Mouse (Mus musculus) forebrain, embryonic 11.5 days (tissue): ENCODE measurements around the gene 1700029P11Rik. TPM values are rescaled to one million over a fixed set of nuclear protein-coding genes. Genes with fewer than 3 reads are reported as not detected.

Experiments used
- ATAC-seq: fragments of 200-750 bp; cut with Nextera tagmentation; replicated peaks from 2 replicates; pipeline ENCODE4 v1.8.0; 2017; ENCODE audit warnings: moderate TSS enrichment; ENCODE audit not compliant: low FRiP score
- DNase-seq: peaks from one replicate; pipeline ENCODE4 v3.0.0-alpha.2; 2017; ENCODE audit warnings: low spot score
- H3K27ac ChIP-seq: fragments of 300-500 bp; sonication (generic); 2 replicates; pipeline ENCODE4 v1.5.1; 2014; ENCODE audit warnings: low read depth, low read length
- H3K27me3 ChIP-seq: fragments of 300-500 bp; sonication (generic); 2 replicates; pipeline ENCODE4 v1.6.1; 2014; ENCODE audit warnings: mild to moderate bottlenecking, low read length, mixed read lengths; ENCODE audit not compliant: control insufficient read depth, insufficient read depth
- H3K36me3 ChIP-seq: fragments of 300-500 bp; sonication (generic); 2 replicates; pipeline ENCODE4 v1.6.1; 2014; ENCODE audit warnings: mild to moderate bottlenecking, low read length, moderate library complexity, mixed read lengths; ENCODE audit not compliant: control insufficient read depth, insufficient read depth
- H3K4me1 ChIP-seq: fragments of 300-500 bp; sonication (generic); replicated peaks from 2 replicates; pipeline ENCODE4 v1.6.1; 2014; ENCODE audit warnings: low read length, mixed read lengths; ENCODE audit not compliant: control insufficient read depth, insufficient read depth
- H3K4me2 ChIP-seq: fragments of 300-500 bp; sonication (generic); 2 replicates; pipeline ENCODE4 v1.6.1; 2014; ENCODE audit warnings: low read depth, mild to moderate bottlenecking, low read length, moderate library complexity, mixed read lengths; ENCODE audit not compliant: severe bottlenecking
- H3K4me3 ChIP-seq: fragments of 300-500 bp; sonication (generic); 2 replicates; pipeline ENCODE4 v1.5.1; 2014; ENCODE audit warnings: low read depth, low read length
- H3K9ac ChIP-seq: fragments of 300-500 bp; sonication (generic); 2 replicates; pipeline ENCODE4 v1.6.1; 2014; ENCODE audit warnings: low read length
- H3K9me3 ChIP-seq: fragments of 300-500 bp; sonication (generic); 2 replicates; pipeline ENCODE4 v1.6.1; 2016; ENCODE audit warnings: low read length, mixed read lengths; ENCODE audit not compliant: control insufficient read depth
- WGBS: fragments of 180-500 bp; shearing (Covaris S2); extraction: QIAGEN DNeasy Blood & Tissue Kit; methylation state at CpG from one replicate; pipeline ENCODE4 v1.1.7; 2014; 5-methylcytosine and 5-hydroxymethylcytosine counted together
- polyA plus RNA-seq: library from polyadenylated mRNA; unstranded; fragments of >200 nt; fragmentation: Nextera tagmentation; extraction: Ambion mirVana; gene quantifications from 2 replicates; pipeline ENCODE4 v1.2.1, GENCODE M21; 2014

1700029P11Rik gene
- polyA plus RNA-seq, 1 experiment from 2014 or later: not detected

DNA sequence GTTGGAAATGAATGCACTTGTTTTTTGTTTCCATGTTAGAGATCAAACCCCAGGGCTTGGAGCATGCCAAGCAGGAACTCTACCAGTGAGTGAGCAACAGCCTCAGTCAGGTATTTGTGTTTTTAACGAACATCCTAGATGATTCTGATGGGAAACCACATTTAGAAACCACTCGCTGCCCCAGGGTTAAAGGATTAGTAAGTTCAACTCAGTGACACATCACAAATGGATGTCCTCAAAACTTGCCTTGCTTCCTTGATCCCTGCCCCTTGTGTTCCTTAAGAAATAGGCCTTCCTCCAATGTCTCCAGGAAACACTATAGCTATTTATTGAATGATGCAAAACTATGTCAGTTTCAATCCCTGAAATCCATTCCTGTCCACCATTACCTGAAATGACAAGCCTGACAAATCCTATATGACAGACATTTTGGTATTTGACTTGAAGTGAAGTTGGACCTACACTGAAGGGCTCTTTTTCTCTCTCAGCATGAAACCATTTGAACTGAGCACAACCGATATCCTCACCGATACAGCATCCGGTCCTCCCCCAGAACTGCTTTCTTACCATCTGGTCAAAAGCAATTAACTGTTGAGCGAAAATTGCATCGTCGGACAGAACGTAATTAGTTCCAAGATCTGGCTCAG, 34.5 kb downstream of the 1700029P11Rik start:
- DNase-seq (no peak), ATAC-seq (no peak)
- peaks cover 3% of the 10 kb centered on the region for H3K4me1 ChIP-seq
- 15% methylated on average over 9 of the region's 9 CpGs for WGBS
- peak overlapping the region; percentile 83 for H3K4me2 ChIP-seq
- peak overlapping the region; percentile 78 for H3K9ac ChIP-seq
- H3K36me3 ChIP-seq: no peaks in the 10 kb centered on the region; the same call in 1 of the 2 replicates
- no peaks in the 10 kb centered on the region for H3K9me3 ChIP-seq
- peak overlapping the region; percentile 73 for H3K4me3 ChIP-seq
- H3K27ac ChIP-seq: no peak overlapping the region
- H3K27me3 ChIP-seq: no peaks in the 10 kb centered on the region

DNA sequence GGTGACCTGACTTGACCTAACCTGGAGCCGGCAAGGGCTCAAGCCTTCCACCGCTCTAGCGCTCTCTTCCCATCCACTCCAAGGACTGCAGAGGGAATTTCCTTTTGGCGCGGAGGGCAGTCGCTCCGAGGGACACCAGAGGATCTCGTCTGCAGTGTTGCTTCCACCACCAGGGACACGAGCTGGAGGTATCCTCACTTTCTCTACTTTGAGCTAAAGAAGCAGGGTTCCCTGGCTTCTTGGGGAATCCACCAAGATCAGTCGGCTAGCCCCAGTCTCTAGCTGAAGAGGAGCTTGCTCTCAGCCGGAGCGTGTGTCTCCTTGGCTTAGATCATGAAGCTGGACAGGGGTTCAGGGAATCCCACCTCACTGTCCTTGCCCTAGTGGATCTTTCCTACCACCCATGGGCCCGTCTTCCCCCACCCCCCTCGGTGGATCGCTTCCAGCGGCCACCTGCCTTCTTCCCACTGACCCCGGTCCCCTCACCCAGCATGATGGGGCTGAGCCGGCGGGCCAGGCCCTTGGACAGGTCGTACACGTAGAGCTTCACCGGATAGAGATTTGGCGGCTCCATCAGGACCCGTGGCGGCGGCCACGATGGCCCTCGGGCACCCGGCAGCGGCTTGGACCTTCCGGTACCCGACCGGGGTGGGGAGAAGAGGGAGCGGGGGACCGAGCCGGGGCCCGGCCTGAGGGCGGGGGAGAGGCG, 35.2 kb downstream of the 1700029P11Rik start:
- WGBS: under 1% methylated on average over 39 of the region's 39 CpGs
- DNase-seq: peak; percentile 57
- Histone ChIP-seq H3K9me3 (no peaks in the 10 kb centered on the region), H3K4me2 (peak overlapping the region; percentile 83), H3K4me3 (peak overlapping the region; percentile 73), H3K27me3 (no peaks in the 10 kb centered on the region), H3K36me3 (no peaks in the 10 kb centered on the region; the same call in 1 of the 2 replicates), H3K27ac (no peak overlapping the region), H3K4me1 (peaks cover 3% of the 10 kb centered on the region), H3K9ac (peak overlapping the region; percentile 78)
- no peak for ATAC-seq

DNA sequence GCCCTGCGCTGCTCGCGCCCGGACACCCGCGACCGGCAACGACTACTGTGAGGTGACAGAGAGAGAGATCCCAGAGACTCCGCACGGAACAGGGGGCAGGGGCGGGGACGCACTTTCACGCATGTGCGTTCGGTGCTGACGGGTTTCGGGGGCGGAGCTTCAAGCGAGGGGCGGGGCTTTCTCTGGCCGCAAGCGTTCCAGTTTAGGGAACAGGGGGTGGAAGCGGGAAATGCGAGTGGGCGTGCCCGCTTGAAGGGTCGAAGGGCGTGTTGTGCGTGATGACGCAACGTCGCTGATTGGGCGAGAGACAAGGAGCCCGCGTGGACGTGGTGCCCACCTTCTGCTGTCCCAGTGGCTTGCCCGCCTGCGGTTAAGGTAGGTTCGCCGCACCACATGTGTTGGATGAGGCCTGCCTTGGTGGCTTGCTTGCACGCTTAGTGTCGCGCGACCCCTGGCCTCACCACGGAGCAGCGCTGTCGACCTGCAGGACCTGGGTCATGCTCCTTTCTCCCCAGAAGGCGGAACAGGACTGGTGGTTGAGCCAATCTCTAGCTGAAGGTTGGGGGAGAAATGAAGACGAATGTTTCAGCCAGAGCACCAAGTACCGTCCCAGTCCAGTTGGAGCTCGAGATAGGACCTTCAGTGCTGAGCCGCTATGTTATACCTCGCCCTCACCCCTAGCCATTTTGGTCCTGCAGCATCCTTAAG, 35.9 kb downstream of the 1700029P11Rik start:
- ATAC-seq (peak; percentile 97), DNase-seq (peak; percentile 99)
- Histone ChIP-seq H3K27me3 (no peaks in the 10 kb centered on the region), H3K36me3 (no peaks in the 10 kb centered on the region; the same call in 1 of the 2 replicates), H3K4me1 (peaks cover 3% of the 10 kb centered on the region), H3K4me3 (peak overlapping the region; percentile 73), H3K9ac (peak overlapping the region; percentile 78), H3K4me2 (peak overlapping the region; percentile 83), H3K27ac (no peak overlapping the region), H3K9me3 (no peaks in the 10 kb centered on the region)
- WGBS: under 1% methylated on average over 53 of the region's 53 CpGs

DNA sequence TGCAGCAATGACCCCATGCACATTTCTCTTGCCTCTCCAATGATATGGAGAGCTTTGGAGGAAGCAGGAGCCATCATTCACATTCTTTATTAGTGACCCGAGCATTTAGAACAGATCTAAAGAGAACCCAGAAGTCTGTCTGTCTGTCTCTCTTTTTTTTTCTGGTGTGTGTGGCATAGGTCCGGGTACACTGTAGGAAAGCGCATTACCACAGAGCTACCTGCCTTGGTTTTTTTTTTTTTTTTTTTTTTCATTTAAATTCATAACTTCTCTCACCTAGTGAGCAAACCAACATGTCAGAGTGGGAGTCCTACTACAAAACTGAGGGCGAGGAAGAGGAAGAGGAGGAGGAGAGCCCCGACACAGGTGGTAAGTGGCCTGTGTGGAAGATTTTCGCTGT, 36.5 kb downstream of the 1700029P11Rik start:
- H3K4me2 ChIP-seq: peak overlapping the region; percentile 83
- H3K36me3 ChIP-seq: no peaks in the 10 kb centered on the region; the same call in 1 of the 2 replicates
- no peak overlapping the region for H3K27ac ChIP-seq
- ATAC-seq (no peak), DNase-seq (no peak)
- H3K9me3 ChIP-seq: no peaks in the 10 kb centered on the region
- H3K4me1 ChIP-seq: peaks cover 3% of the 10 kb centered on the region
- peak overlapping the region; percentile 78 for H3K9ac ChIP-seq
- no peaks in the 10 kb centered on the region for H3K27me3 ChIP-seq
- H3K4me3 ChIP-seq: peak overlapping the region; percentile 73
- 26% methylated on average over 6 of the region's 6 CpGs for WGBS

DNA sequence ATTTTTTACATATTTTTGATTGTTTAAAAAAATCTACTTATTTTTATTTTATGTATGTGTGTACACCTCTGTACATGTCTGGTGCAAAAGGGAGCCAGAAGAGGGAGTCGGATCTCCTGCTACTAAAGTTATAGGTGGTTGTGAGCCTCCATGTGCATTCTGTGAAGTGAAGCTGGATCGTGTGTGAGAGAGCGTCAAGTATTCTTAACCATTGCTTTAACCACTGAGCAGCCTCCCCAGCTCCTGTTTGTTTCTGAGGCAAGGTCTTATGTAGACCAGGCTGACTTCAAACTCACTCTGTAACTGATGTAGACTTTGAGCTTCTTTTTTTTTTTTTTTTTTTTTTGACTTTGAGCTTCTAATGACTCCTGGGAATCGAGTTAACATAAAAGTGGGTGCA, 37.1 kb downstream of the 1700029P11Rik start:
- H3K27ac ChIP-seq: no peak overlapping the region
- no peaks in the 10 kb centered on the region for H3K9me3 ChIP-seq
- no peak overlapping the region for H3K4me3 ChIP-seq
- 78% methylated on average over 4 of the region's 4 CpGs for WGBS
- peaks cover 3% of the 10 kb centered on the region for H3K4me1 ChIP-seq
- ATAC-seq: no peak
- no peak overlapping the region for H3K4me2 ChIP-seq
- no peak for DNase-seq
- H3K36me3 ChIP-seq: no peaks in the 10 kb centered on the region
- H3K9ac ChIP-seq: no peak overlapping the region
- H3K27me3 ChIP-seq: no peaks in the 10 kb centered on the region

- ATAC-seq: no peak
- no peak overlapping the region for H3K4me2 ChIP-seq
- no peaks in the 10 kb centered on the region for H3K27me3 ChIP-seq
Measured at GRCm38 (mm10) chr15:82019288-82019687, 38.9 kb downstream of the 1700029P11Rik start.

DNA sequence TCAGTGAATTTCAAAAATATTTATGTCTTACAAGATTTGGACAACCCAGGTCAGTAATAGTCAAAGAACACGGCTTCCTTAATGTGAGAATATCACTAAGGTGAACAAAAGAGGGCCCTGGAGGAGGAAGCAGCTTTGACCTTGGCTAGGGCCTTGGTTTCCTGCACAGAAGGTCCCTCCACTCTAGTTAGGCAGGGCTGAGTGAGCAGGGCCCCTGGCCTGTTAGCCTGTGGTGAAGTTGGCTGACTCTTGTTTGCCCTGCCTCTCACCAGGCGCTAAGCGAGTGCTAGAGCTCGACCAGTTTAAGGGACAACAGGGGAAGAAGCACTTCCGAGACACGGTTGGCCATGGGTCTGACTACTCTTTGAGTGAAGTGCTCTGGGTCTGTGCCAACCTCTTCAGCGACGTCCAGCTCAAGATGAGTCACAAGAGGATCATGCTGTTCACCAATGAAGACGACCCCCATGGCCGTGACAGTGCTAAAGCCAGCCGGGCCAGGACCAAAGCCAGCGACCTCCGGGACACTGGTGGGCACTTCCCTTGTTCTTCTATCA, 42.3 kb downstream of the 1700029P11Rik start:
- 91% methylated on average over 13 of the region's 13 CpGs for WGBS
- peaks cover 13% of the 10 kb centered on the region for H3K36me3 ChIP-seq
- no peak for DNase-seq
- no peaks in the 10 kb centered on the region for H3K4me1 ChIP-seq
- H3K27me3 ChIP-seq: no peaks in the 10 kb centered on the region
- no peak for ATAC-seq
- no peak overlapping the region for H3K27ac ChIP-seq
- H3K9me3 ChIP-seq: no peaks in the 10 kb centered on the region
- H3K9ac ChIP-seq: no peak overlapping the region
- H3K4me2 ChIP-seq: no peak overlapping the region
- no peak overlapping the region for H3K4me3 ChIP-seq

More at GRCm38 (mm10) chr15:82019288-82019687, 38.9 kb downstream of the 1700029P11Rik start:
- no peak overlapping the region for H3K27ac ChIP-seq
- 84% methylated on average over 3 of the region's 3 CpGs for WGBS
- no peaks in the 10 kb centered on the region; the same call in 1 of the 2 replicates for H3K36me3 ChIP-seq
- DNase-seq: no peak
- no peak overlapping the region for H3K9ac ChIP-seq
- no peak overlapping the region for H3K4me3 ChIP-seq
- peaks cover 3% of the 10 kb centered on the region for H3K4me1 ChIP-seq
- H3K9me3 ChIP-seq: no peaks in the 10 kb centered on the region

- no peaks in the 10 kb centered on the region for H3K9me3 ChIP-seq
- DNase-seq: no peak
- ATAC-seq: no peak
- no peak overlapping the region for H3K9ac ChIP-seq
- no peak overlapping the region for H3K4me3 ChIP-seq
- H3K4me2 ChIP-seq: no peak overlapping the region
- 92% methylated on average over 6 of the region's 6 CpGs for WGBS
- no peak overlapping the region for H3K27ac ChIP-seq
- H3K4me1 ChIP-seq: no peaks in the 10 kb centered on the region
- peaks cover 14% of the 10 kb centered on the region for H3K36me3 ChIP-seq
- no peaks in the 10 kb centered on the region for H3K27me3 ChIP-seq
Measured at GRCm38 (mm10) chr15:82023965-82024635, 43.8 kb downstream of the 1700029P11Rik start.
